Mouse (Mus musculus) R1 (cell line): Measurements from ENCODE around the gene Metrnl.
"Not testable (repeated sequence)": the region's sequence is repeated elsewhere in the genome, so short reads cannot be mapped to it uniquely, and the experiment has no call there.

Source experiments
- DNase-seq: peaks from one replicate; pipeline ENCODE4 v3.0.0-alpha.2; 2018; ENCODE audit warnings: low read depth, low spot score

Gene Metrnl

GRCm38 (mm10) chr11:121701244-121701643, at the start of gene Metrnl:
TSS of gene Metrnl (plus strand) at chr11:121701544.
- no peak for DNase-seq

DNA sequence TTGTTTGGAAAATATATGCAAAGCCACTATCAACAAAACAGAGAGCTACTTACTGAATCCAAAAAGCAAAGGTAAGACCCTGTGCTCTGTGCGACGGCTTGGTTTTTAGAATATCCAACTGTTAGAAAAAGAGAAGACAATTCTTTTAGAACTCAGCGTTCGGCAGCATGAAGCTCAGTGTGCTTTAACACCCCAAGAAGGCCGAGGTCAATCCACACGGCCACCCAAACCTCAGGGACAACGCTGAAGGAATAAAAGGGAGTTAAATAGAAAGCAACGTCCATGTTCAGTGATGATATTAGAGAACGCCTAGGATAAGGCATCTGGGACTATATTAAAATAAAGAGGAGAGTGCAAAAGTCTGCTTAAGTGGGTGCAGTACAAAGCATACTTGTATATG, 49.8 kb upstream of the Metrnl start:
- no peak for DNase-seq

- DNase-seq = no peak
Observed at GRCm38 (mm10) chr11:121651983-121652382, 49.4 kb upstream of the Metrnl start.

GRCm38 (mm10) chr11:121652547-121653305, 48.6 kb upstream of the Metrnl start:
- peak; percentile 84 for DNase-seq

DNA sequence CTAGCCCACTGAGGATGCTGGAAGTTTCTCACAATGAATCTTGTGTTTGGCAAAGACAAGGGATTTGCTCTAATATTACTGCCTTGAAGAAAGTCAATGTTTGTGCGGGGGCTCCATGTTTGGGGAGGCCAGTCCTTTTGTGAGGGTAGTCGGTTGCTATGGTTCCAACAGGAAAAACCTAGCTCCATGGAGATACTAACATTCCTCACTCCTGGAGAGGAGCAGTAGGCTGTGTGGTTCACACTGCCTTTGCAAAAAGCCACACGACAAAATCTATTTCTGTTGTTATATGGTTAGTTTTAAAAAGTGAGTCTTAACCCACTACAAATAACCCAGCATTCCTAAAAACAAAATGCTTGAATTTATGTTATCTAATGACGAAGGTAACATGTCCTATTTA, 47.7 kb upstream of the Metrnl start:
- DNase-seq = no peak

- no peak for DNase-seq
Observed at GRCm38 (mm10) chr11:121654406-121654945, 46.9 kb upstream of the Metrnl start.

- DNase-seq = no peak
Observed at GRCm38 (mm10) chr11:121655166-121655806, 46.1 kb upstream of the Metrnl start.

DNA sequence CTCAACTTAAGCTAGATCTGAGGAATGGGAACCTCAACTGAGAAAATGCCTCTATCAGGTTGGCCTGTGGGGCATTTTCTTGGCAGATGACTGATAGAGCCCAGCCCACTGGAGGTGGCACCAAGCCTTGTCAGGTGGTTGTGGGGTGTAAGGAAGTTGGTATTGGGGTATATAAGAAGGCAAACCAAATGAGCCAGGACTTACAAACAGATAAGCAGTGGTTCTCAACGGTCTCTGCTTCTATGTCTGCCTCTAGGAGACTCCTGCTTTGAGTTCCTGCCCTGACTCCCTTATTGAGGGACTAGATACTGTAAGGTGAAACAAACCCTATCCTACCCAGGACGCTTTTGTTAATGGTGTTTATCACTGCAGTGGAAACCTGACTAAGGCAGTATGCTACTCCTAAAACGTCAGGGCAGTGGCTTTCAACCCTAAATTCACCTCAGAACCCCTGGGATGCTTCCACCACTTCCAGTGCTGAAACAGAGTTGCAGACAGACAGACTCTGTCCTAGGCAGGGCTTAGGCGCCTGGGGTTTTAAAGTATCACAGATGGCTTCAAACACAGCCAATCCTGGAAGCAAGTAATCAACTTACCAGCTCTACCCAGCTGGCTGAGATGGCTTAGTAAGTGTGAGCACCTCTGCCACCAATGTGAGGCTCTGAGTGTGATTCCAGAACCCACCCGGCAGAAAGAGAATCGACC, 45.4 kb upstream of the Metrnl start:
- no peak for DNase-seq

DNA sequence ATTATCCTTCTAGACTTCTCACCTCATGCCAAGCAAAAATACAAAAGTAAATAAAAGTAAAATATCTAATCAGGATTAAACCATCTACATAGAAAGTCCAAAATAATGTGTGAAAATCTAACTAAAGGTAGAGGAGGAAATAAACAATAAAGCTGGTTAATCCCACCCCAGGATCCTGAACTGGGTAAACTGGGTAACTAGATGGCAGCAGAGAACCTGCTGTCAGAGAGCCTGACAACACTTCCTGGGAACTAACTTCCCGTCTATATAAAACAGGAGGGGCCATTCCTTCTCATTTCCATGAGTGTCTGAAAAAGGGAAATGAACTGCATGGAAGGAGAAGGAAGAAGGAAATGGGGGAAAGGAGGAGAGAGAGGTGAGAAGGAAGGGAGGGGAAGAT, 43.2 kb upstream of the Metrnl start:
- DNase-seq = no peak

DNA sequence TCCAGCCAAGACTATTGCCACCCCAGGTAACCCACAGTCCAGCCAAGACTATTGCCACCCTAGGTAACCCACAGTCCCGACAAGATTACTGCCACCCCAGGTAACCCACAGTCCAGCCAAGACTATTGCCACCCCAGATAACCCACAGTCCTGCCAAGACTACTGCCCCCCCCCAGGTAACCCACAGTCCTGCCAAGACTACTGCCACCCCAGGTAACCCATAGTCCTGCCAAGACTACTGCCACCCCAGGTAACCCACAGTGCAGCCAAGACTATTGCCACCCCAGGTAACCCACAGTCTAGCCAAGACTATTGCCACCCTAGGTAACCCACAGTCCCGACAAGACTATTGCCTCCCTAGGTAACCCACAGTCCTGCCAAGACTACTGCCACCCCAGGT, 40.7 kb upstream of the Metrnl start:
- DNase-seq = not testable (repeated sequence)

DNA sequence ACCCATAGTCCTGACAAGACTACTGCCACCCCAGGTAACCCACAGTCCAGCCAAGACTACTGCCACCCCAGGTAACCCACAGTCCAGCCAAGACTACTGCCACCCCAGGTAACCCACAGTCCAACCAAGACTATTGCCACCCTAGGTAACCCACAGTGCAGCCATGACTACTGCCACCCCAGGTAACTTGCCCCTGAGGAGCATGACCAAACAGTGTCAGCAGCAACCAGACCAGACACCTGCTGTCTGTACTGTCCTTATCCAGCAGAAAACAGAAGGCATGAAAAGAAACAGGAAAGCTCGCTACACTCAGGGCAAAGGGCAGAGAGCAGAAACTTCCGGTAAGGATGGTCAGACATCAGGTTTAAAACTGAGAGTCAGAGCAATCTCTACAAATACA, 40.2 kb upstream of the Metrnl start:
- no peak for DNase-seq

DNA sequence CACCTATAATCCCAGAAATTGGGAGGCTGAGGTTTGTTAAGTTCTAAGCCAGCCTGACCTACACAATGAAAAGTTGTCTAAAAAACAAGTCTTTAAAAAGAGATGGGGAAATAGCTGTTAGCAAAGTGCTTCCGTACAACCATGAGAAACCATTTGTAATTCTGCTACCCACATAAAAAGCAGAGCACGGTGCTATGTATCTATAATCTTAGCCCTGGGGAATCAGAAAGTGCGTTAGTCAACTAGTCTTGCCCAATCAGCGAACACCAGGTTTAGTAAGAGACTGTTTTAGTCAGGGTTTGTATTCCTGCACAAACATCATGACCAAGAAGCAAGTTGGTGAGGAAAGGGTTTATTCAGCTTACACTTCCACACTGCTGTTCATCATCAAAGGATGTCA, 33.8 kb upstream of the Metrnl start:
- DNase-seq = no peak

- DNase-seq = no peak
Observed at GRCm38 (mm10) chr11:121668776-121669175, 32.6 kb upstream of the Metrnl start.

- DNase-seq = no peak
Observed at GRCm38 (mm10) chr11:121670926-121671325, 30.4 kb upstream of the Metrnl start.

DNA sequence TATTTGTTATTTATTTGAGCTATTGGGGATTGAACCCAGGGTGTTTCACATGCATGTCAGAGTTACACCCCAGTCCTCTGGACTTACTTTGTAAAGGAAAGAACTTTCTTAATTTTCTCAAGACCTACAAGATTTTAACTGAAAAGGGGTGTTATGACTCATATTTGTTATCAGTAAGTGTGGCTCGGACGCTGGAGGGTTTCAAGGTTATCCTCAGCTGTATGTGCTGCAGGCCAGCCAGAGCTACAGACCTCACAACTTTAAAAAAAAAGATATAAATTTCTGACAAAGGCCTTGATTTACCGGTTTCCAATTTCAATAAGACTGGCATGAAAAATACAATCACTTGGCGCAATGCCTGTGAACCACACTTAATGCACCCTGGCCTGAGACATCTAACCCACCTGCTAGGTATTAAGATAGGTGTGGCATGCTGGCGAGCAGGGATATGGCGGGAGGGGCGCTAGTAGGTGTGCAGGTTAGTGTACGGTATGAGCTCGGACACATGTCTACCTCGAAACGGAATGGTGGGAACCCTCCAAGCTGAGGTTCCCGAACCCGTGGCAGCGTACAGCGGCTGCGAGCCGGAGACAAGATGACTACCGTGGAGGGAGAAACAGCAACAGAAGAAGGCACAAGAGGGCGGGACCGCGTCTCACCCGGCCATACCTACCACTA, 28.9 kb upstream of the Metrnl start:
- no peak for DNase-seq

GRCm38 (mm10) chr11:121672990-121673572, 28.3 kb upstream of the Metrnl start, which contains the start of gene B3gntl1:
TSS of gene B3gntl1 (minus strand) at chr11:121673153.
- peak; percentile 99 for DNase-seq

DNA sequence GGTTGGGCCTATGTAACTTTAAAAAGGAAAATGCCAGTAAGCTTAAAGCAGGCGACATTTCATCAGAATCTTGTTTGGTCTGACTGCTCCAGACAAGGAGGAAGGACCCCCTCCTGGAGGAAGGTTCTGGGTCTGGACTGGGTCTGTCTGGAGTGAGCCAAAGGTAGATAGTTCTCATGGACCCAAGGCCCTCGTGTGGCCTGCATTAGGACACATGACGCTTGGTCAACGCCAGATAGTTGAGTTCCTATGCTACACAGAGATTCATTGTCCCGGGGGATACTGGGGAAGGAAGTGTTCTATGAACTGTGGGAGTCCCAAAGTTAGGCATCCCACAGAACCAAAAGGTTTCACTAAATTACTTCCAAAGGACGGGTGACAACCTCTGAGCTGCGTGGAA, 27.7 kb upstream of the Metrnl start:
- DNase-seq = no peak

DNA sequence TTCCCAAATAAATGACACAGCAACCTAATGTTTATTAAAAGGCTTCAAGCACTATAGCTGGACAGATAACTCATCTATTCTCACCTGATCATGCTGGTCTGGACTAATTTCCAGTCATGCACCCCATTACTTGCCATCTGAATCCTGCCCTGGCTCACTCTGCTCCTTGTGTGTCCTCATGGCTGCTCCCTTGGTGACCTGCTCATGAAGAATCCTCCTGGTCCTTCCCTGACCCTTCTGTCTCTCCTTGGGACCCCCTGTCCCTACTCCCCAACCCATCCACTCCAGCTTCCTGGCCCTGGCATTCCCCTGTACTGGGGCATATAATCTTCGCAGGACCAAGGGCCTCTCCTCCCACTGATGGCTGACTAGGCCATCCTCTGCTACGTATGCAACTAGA, 24.5 kb upstream of the Metrnl start:
- DNase-seq = no peak

DNA sequence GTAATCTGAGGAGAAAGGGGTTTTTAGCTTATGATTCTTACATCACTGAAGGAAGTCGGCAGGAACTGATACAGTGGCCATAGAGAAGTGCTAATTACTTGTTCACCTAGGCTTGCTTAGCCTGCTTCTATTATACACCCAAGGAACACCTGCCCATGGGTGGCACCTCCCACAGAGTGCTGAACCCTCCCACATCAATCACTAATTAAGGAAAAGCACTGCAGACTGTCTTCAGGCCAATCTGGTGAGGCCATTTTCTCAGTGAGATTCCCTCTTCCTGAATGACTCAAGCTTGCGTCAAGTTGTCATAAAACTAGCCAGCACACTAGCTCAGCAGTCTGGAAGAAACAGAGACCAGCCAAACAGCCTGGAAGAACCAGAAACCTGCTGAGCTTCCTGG, 21.8 kb upstream of the Metrnl start:
- no peak for DNase-seq

DNA sequence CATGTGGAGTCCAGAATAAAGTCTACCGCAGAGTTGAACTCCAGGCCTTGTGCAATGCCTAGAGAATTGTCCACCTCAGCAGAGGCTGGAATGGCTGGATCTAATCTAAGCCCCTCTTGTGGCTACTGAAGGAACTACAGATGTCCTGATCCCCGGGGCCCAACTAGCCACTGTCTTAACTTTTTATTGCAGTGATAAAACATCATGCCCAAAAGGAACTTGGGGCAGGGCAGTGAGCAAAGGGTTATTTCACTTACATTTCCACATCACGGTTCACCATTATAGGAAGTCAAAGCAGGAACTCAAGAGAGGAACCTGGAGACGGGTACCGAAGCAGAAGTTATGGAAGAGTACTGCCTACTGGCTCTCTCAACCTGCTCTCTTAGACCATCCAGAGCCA, 20.6 kb upstream of the Metrnl start:
- peak; percentile 47 for DNase-seq

- no peak for DNase-seq
Observed at GRCm38 (mm10) chr11:121683243-121683642, 18.1 kb upstream of the Metrnl start.
